Mouse (Mus musculus): Measurements from ENCODE around the gene Myo1e. TPM values are rescaled to one million over a fixed set of nuclear protein-coding genes. Genes with fewer than 3 reads are reported as not detected.

The Myo1e gene
- polyA plus RNA-seq (2012; rRNA removed), result 7.9 and 8.2 TPM in 2 replicates

- DNase-seq (ENCODE audit: extremely low spot score in 1 of 2, low spot score in 1 of 2), result peak; percentile 91 to 95
Measured at GRCm38 (mm10) chr9:70207151-70207831, at the start of gene Myo1e. Gene Myo1e, plus strand, starts transcription at chr9:70207350.

- DNase-seq (ENCODE audit: extremely low spot score in 1 of 2, low spot score in 1 of 2), result peak in 1 of 2 experiments; percentile 62
Measured at GRCm38 (mm10) chr9:70160071-70160470, 47.1 kb upstream of the Myo1e start.

- DNase-seq (ENCODE audit: extremely low spot score in 1 of 2, low spot score in 1 of 2), result no peak
Measured at GRCm38 (mm10) chr9:70168973-70169372, 38.2 kb upstream of the Myo1e start.

- no peak for DNase-seq (ENCODE audit: extremely low spot score in 1 of 2, low spot score in 1 of 2)
Measured at GRCm38 (mm10) chr9:70174291-70174848, 32.8 kb upstream of the Myo1e start.

GRCm38 (mm10) chr9:70174896-70175295 is 32.3 kb upstream of the Myo1e start:
- no peak for DNase-seq (ENCODE audit: extremely low spot score in 1 of 2, low spot score in 1 of 2)

- no peak for DNase-seq (ENCODE audit: extremely low spot score in 1 of 2, low spot score in 1 of 2)
Measured at GRCm38 (mm10) chr9:70176291-70176690, 30.9 kb upstream of the Myo1e start.

- no peak for DNase-seq (ENCODE audit: extremely low spot score in 1 of 2, low spot score in 1 of 2)
Measured at GRCm38 (mm10) chr9:70181719-70182118, 25.4 kb upstream of the Myo1e start.

GRCm38 (mm10) chr9:70182639-70183038 is 24.5 kb upstream of the Myo1e start:
- DNase-seq (ENCODE audit: extremely low spot score in 1 of 2, low spot score in 1 of 2), result no peak

- no peak for DNase-seq (ENCODE audit: extremely low spot score in 1 of 2, low spot score in 1 of 2)
Measured at GRCm38 (mm10) chr9:70192336-70192735, 14.8 kb upstream of the Myo1e start.

GRCm38 (mm10) chr9:70194622-70195021 is 12.5 kb upstream of the Myo1e start:
- DNase-seq (ENCODE audit: extremely low spot score in 1 of 2, low spot score in 1 of 2), result no peak

GRCm38 (mm10) chr9:70196956-70197659 is 10.0 kb upstream of the Myo1e start:
- DNase-seq (ENCODE audit: extremely low spot score in 1 of 2, low spot score in 1 of 2), result no peak

GRCm38 (mm10) chr9:70197992-70198391 is 9.2 kb upstream of the Myo1e start:
- no peak for DNase-seq (ENCODE audit: extremely low spot score in 1 of 2, low spot score in 1 of 2)

- peak in 1 of 2 experiments; percentile 19 for DNase-seq (ENCODE audit: extremely low spot score in 1 of 2, low spot score in 1 of 2)
Measured at GRCm38 (mm10) chr9:70202753-70203152, 4.4 kb upstream of the Myo1e start.

- DNase-seq (ENCODE audit: extremely low spot score in 1 of 2, low spot score in 1 of 2), result no peak
Measured at GRCm38 (mm10) chr9:70203267-70204076, 3.7 kb upstream of the Myo1e start.

- no peak for DNase-seq (ENCODE audit: extremely low spot score in 1 of 2, low spot score in 1 of 2)
Measured at GRCm38 (mm10) chr9:70207981-70208521, 901 bp downstream of the Myo1e start.

- no peak for DNase-seq (ENCODE audit: extremely low spot score in 1 of 2, low spot score in 1 of 2)
Measured at GRCm38 (mm10) chr9:70208751-70209150, 1.6 kb downstream of the Myo1e start.

- DNase-seq (ENCODE audit: extremely low spot score in 1 of 2, low spot score in 1 of 2), result no peak
Measured at GRCm38 (mm10) chr9:70209296-70210049, 2.3 kb downstream of the Myo1e start.

- no peak for DNase-seq (ENCODE audit: extremely low spot score in 1 of 2, low spot score in 1 of 2)
Measured at GRCm38 (mm10) chr9:70211638-70212037, 4.5 kb downstream of the Myo1e start.

GRCm38 (mm10) chr9:70216517-70216916 is 9.4 kb downstream of the Myo1e start:
- DNase-seq (ENCODE audit: extremely low spot score in 1 of 2, low spot score in 1 of 2), result no peak

Measured in frontal cortex, adult 2 months (tissue).